Mouse (Mus musculus): ENCODE measurements around the gene Usp6nl. TPM values are rescaled to one million over a fixed set of nuclear protein-coding genes. Genes with fewer than 3 reads are reported as not detected.

Gene Usp6nl
- polyA plus RNA-seq, 1 experiment from 2014 or later: 8.9 TPM

DNA sequence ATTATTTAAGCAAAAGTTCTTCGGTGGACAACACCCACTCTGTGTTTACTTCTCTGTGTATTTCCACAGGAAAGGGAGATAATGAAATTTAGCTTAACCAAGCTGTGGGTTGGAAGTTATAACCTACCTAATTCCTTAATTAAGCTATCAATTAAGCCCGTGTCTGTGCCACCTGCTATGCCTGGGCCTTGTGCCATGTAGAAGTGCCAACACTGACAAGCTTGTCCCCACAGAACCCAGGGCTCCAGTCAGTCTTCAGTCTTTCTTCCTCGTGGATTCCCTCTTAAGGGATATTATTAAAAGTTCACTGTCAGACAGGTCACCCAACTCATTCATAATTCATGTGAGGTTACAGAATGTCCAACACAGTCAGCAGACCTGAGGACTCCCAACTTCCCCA is 128.1 kb downstream of the Usp6nl start:
- H3K9me3 ChIP-seq: no peaks in the 10 kb centered on the region
- H3K27ac ChIP-seq: no peak overlapping the region
- H3K4me3 ChIP-seq: no peak overlapping the region
- H3K27me3 ChIP-seq (ENCODE audit: insufficient read depth, poor library complexity, severe bottlenecking): no peaks in the 10 kb centered on the region
- DNase-seq (ENCODE audit: low spot score): no peak
- H3K36me3 ChIP-seq: no peaks in the 10 kb centered on the region; the same call in 1 of the 2 replicates
- WGBS: 86% methylated on average over 3 of the region's 3 CpGs
- H3K4me1 ChIP-seq: peaks cover 9% of the 10 kb centered on the region; the same call in 1 of the 2 replicates

GRCm38 (mm10) chr2:6454941-6455516 is 132.6 kb downstream of the Usp6nl start:
- no peak for DNase-seq (ENCODE audit: low spot score)
- no peaks in the 10 kb centered on the region for H3K27me3 ChIP-seq (ENCODE audit: insufficient read depth, poor library complexity, severe bottlenecking)

GRCm38 (mm10) chr2:6459282-6460047 is 137.0 kb downstream of the Usp6nl start:
- 68% methylated on average over 13 of the region's 13 CpGs for WGBS
- DNase-seq (ENCODE audit: low spot score): no peak
- H3K27ac ChIP-seq: no peak overlapping the region
- H3K4me1 ChIP-seq: peaks cover 16% of the 10 kb centered on the region; the same call in 1 of the 2 replicates
- 0 out of 2 replicates have a peak, but pooled peaks cover 4% of the 10 kb centered on the region for H3K9me3 ChIP-seq
- H3K27me3 ChIP-seq (ENCODE audit: insufficient read depth, poor library complexity, severe bottlenecking): no peaks in the 10 kb centered on the region
- no peak overlapping the region for H3K4me3 ChIP-seq
- no peaks in the 10 kb centered on the region for H3K36me3 ChIP-seq

More at GRCm38 (mm10) chr2:6454941-6455516, 132.6 kb downstream of the Usp6nl start:
- 62% methylated on average over 7 of the region's 7 CpGs for WGBS
- H3K4me1 ChIP-seq: peaks cover 14% of the 10 kb centered on the region; the same call in 1 of the 2 replicates
- H3K27ac ChIP-seq: no peak overlapping the region; the same call in 1 of the 2 replicates
- H3K4me3 ChIP-seq: no peak overlapping the region
- H3K36me3 ChIP-seq: no peaks in the 10 kb centered on the region
- H3K9me3 ChIP-seq: no peaks in the 10 kb centered on the region

- WGBS: 86% methylated on average over 3 of the region's 3 CpGs
- DNase-seq (ENCODE audit: low spot score): no peak
- H3K4me3 ChIP-seq: no peak overlapping the region
- H3K9me3 ChIP-seq: 0 out of 2 replicates have a peak, but pooled peaks cover 4% of the 10 kb centered on the region
- no peaks in the 10 kb centered on the region for H3K36me3 ChIP-seq
- no peaks in the 10 kb centered on the region for H3K27me3 ChIP-seq (ENCODE audit: insufficient read depth, poor library complexity, severe bottlenecking)
- no peak overlapping the region for H3K27ac ChIP-seq
- peaks cover 12% of the 10 kb centered on the region; the same call in 1 of the 2 replicates for H3K4me1 ChIP-seq
Measured at GRCm38 (mm10) chr2:6462306-6462705, 139.8 kb downstream of the Usp6nl start.

DNA sequence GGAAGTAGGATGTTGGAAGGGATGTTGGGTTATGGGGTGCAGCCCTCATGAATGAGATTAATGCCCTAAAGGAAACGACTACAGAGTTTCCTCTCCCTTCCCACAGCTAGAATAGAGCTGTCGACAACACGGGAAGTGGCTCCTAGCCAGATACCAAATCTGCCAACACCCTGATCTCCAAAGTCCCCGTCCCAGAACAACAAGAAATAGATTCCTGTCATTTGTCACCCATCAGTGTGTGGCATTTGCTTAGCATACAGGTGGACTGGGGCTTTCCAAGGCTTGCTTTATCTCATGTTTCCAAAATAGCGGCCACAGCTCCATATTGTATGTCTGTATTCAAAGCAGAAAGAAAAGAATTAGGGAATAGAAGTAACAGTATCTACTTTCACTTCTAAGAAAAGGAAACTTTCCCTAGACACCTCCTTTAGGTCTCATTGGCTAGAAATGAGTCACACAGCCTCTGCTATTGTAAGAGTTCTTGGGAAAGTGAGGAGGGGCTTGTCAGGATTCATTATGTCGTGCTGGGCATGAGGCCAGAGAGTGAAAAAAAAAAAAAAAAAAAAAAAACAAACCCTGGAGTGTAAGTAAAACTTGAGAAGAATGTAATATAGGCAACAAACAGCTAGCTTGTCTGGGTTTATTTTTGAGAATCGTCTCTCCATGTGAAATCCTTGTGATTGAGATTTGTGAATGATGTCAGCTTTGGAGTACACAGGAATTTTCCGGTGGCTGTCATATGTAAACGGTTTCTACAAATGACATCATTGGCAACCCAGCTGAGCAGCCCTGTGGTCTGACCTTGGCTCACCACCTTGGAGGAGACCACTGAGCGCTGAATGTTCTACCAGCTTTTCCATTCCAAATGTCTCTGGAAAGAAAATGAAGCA is 141.6 kb downstream of the Usp6nl start:
- no peaks in the 10 kb centered on the region for H3K36me3 ChIP-seq
- H3K4me3 ChIP-seq: no peak overlapping the region
- no peaks in the 10 kb centered on the region for H3K27me3 ChIP-seq (ENCODE audit: insufficient read depth, poor library complexity, severe bottlenecking)
- 38% methylated on average over 10 of the region's 10 CpGs for WGBS
- H3K27ac ChIP-seq: peak overlapping the region; percentile 56
- peaks cover 7% of the 10 kb centered on the region; the same call in 1 of the 2 replicates for H3K4me1 ChIP-seq
- 0 out of 2 replicates have a peak, but pooled peaks cover 4% of the 10 kb centered on the region for H3K9me3 ChIP-seq
- DNase-seq (ENCODE audit: low spot score): no peak

DNA sequence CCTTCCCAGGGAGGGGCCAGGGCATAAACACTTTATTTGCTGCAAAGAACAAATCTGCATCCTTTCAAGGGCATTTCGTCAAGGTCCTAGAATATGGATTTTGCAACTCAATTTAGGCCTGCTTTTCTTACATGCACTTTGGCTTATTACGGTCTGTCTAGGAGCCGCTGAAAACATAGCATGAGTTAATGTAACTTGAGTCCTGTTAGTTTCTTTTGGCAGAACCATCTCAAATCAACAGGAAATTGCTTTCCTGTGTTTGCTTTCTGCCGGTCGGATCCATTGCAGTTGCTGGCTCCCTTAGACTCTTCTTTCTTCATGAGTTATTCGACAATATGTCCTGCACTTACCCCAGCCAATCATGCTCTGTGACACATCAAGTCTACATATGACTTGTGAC is 143.9 kb downstream of the Usp6nl start:
- H3K4me3 ChIP-seq: no peak overlapping the region
- H3K36me3 ChIP-seq: no peaks in the 10 kb centered on the region
- no peak overlapping the region; the same call in 1 of the 2 replicates for H3K27ac ChIP-seq
- H3K27me3 ChIP-seq (ENCODE audit: insufficient read depth, poor library complexity, severe bottlenecking): no peaks in the 10 kb centered on the region
- WGBS: 80% methylated on average over 6 of the region's 6 CpGs
- H3K9me3 ChIP-seq: 0 out of 2 replicates have a peak, but pooled peaks cover 4% of the 10 kb centered on the region
- DNase-seq (ENCODE audit: low spot score): no peak
- peaks cover 11% of the 10 kb centered on the region for H3K4me1 ChIP-seq

DNA sequence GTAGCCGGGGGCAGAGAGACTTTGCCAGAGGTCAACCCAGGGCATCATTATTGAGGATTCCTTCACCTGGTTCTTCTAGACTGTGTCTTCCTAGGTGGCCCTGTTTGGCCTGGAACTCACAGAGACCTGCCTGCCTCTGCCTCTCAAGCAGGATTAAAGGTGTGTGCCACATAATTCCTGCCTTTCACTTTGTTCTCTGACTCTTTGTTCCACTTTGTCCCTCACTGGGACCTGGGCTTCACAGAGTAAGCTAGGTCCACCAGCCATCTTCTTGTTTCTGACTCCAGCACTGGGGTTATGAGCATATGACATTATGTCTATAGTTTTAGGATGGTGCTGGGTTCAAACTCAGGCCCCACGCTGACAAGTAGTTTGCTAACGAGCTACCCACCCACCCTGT is 144.9 kb downstream of the Usp6nl start:
- DNase-seq (ENCODE audit: low spot score): no peak
- WGBS: 96% methylated on average over 3 of the region's 3 CpGs

GRCm38 (mm10) chr2:6469164-6469563 is 146.7 kb downstream of the Usp6nl start:
- H3K27me3 ChIP-seq (ENCODE audit: insufficient read depth, poor library complexity, severe bottlenecking): no peaks in the 10 kb centered on the region
- no peak for DNase-seq (ENCODE audit: low spot score)
- WGBS: 29% methylated on average over 9 of the region's 9 CpGs

More for the DNA sequence above, 144.9 kb downstream of the Usp6nl start:
- Histone ChIP-seq H3K9me3 (0 out of 2 replicates have a peak, but pooled peaks cover 4% of the 10 kb centered on the region), H3K27me3 (ENCODE audit: insufficient read depth, poor library complexity, severe bottlenecking) (no peaks in the 10 kb centered on the region), H3K36me3 (no peaks in the 10 kb centered on the region), H3K27ac (no peak overlapping the region), H3K4me3 (no peak overlapping the region), H3K4me1 (peaks cover 14% of the 10 kb centered on the region)

GRCm38 (mm10) chr2:6471110-6471611 is 148.7 kb downstream of the Usp6nl start:
- Histone ChIP-seq H3K4me1 (peaks cover 12% of the 10 kb centered on the region), H3K27me3 (ENCODE audit: insufficient read depth, poor library complexity, severe bottlenecking) (no peaks in the 10 kb centered on the region), H3K36me3 (no peaks in the 10 kb centered on the region), H3K4me3 (no peak overlapping the region), H3K27ac (peak overlapping the region; percentile 25; the same call in 1 of the 2 replicates), H3K9me3 (no peaks in the 10 kb centered on the region)
- 50% methylated on average over 4 of the region's 4 CpGs for WGBS
- DNase-seq (ENCODE audit: low spot score): no peak

More at GRCm38 (mm10) chr2:6469164-6469563, 146.7 kb downstream of the Usp6nl start:
- Histone ChIP-seq H3K36me3 (no peaks in the 10 kb centered on the region), H3K9me3 (no peaks in the 10 kb centered on the region), H3K27ac (no peak overlapping the region), H3K4me1 (peaks cover 12% of the 10 kb centered on the region), H3K4me3 (no peak overlapping the region)

- H3K9me3 ChIP-seq: no peaks in the 10 kb centered on the region
- H3K27me3 ChIP-seq (ENCODE audit: insufficient read depth, poor library complexity, severe bottlenecking): no peaks in the 10 kb centered on the region
- 78% methylated on average over 5 of the region's 5 CpGs for WGBS
Measured at GRCm38 (mm10) chr2:6473829-6474228, 151.4 kb downstream of the Usp6nl start.

DNA sequence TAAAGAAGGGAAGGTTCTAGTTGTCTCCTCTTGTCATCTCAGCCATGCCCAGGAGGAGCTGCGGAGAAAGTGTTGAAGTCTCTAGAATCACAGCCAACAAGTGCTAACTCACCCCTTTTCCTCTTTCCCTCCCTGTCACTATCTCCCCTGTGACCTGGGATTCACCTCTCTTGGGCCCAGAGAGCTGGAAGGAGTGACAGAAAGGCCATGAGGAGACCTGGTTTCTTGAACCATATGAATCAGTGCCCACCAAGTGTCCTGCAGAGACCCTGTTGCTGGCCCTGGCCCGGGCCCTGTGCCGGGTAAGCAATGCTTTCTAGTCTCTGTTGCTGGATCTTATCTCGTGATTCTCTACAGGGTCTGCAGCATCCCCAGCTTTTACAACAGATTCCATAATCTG is 155.4 kb downstream of the Usp6nl start:
- Histone ChIP-seq H3K4me3 (no peak overlapping the region), H3K27me3 (ENCODE audit: insufficient read depth, poor library complexity, severe bottlenecking) (no peaks in the 10 kb centered on the region), H3K9me3 (no peaks in the 10 kb centered on the region), H3K36me3 (no peaks in the 10 kb centered on the region), H3K4me1 (peaks cover 32% of the 10 kb centered on the region), H3K27ac (peak overlapping the region; percentile 42; the same call in 1 of the 2 replicates)
- WGBS: 60% methylated on average over 4 of the region's 4 CpGs
- DNase-seq (ENCODE audit: low spot score): no peak

More at GRCm38 (mm10) chr2:6473829-6474228, 151.4 kb downstream of the Usp6nl start:
- Histone ChIP-seq H3K4me3 (no peak overlapping the region), H3K27ac (no peak overlapping the region), H3K36me3 (no peaks in the 10 kb centered on the region), H3K4me1 (peaks cover 27% of the 10 kb centered on the region)
- no peak for DNase-seq (ENCODE audit: low spot score)

DNA sequence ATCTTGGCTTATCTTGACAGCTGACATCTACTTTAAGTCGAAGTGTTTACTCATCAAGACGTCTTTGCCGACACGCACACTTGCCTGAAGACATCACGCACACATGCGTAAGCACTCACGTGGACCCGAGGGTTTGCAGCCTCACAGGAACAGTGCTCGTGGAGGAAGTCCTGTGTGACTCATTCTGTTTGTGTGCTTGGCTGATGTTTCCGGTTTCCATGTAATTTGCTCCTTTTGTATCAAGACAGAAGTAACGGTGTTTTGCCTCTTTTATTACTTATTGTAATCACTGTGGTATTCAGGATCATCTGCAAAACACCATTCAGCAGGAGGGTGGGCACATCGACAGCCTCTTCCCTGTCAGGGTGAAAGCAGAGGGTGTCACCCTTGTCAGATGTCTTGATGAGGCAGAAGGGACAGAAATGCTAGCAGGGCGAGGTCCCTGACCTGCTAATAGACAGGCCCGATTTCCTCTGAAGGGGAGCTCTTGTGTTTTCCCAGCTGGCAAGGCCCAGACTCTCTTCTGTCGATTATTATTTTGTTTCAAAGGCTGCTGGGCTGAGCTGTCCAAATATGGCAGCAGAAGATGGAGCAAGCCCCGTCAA is 156.0 kb downstream of the Usp6nl start:
- H3K27ac ChIP-seq: peak overlapping the region; percentile 69; the same call in 1 of the 2 replicates
- DNase-seq (ENCODE audit: low spot score): no peak
- peaks cover 38% of the 10 kb centered on the region for H3K4me1 ChIP-seq

More for the DNA sequence above, 156.0 kb downstream of the Usp6nl start:
- H3K27me3 ChIP-seq (ENCODE audit: insufficient read depth, poor library complexity, severe bottlenecking): no peaks in the 10 kb centered on the region
- 47% methylated on average over 16 of the region's 16 CpGs for WGBS
- H3K9me3 ChIP-seq: no peaks in the 10 kb centered on the region
- H3K4me3 ChIP-seq: no peak overlapping the region
- no peaks in the 10 kb centered on the region for H3K36me3 ChIP-seq

Measured in heart, embryonic 10.5 days (tissue).